Mouse (Mus musculus): Measurements from ENCODE around the gene Cdh1.

- TF ChIP-seq SIN3A (IDR thresholded peaks at IDR 0.05; ENCODE audit: low read length) = no peak
- TF ChIP-seq GATA1 (IDR thresholded peaks at IDR 0.05; ENCODE audit: low read depth, low read length) = no peak
- TF ChIP-seq CTCF (IDR thresholded peaks at IDR 0.05 in 2 of 3, conservative IDR thresholded peaks at IDR 0.05 in 1 of 3; ENCODE audit: control insufficient read depth in 1 of 3, insufficient read depth in 1 of 3, low read depth in 2 of 3, low read length in 3 of 3, poor library complexity in 1 of 3, severe bottlenecking in 1 of 3) = no peak
- TF ChIP-seq NRF1 (IDR thresholded peaks at IDR 0.05; ENCODE audit: insufficient read depth, low read depth, low read length, poor library complexity, severe bottlenecking) = no peak
- TF ChIP-seq POLR2AphosphoS2 (IDR thresholded peaks at IDR 0.05; ENCODE audit: low read length) = no peak
- TF ChIP-seq TBP (IDR thresholded peaks at IDR 0.05; ENCODE audit: low read depth, low read length) = no peak
- TF ChIP-seq NELFE (IDR thresholded peaks at IDR 0.05; ENCODE audit: low read depth, low read length) = no peak
- TF ChIP-seq ZMIZ1 (IDR thresholded peaks at IDR 0.05; ENCODE audit: low read depth, low read length) = no peak
- TF ChIP-seq MAX (IDR thresholded peaks at IDR 0.05; ENCODE audit: low read length) = no peak
- TF ChIP-seq CHD2 (IDR thresholded peaks at IDR 0.05; ENCODE audit: low read length) = no peak
- no peak for TF ChIP-seq POLR2A (IDR thresholded peaks at IDR 0.05; ENCODE audit: control insufficient read depth in 1 of 2, insufficient read depth in 1 of 2, low read depth in 1 of 2, low read length in 2 of 2, poor library complexity in 1 of 2)
- TF ChIP-seq TAL1 (IDR thresholded peaks at IDR 0.05; ENCODE audit: low read length) = no peak
- TF ChIP-seq POLR2AphosphoS5 (IDR thresholded peaks at IDR 0.05; ENCODE audit: borderline replicate concordance, low read depth, low read length) = no peak
These were observed 18.0 kb upstream of the Cdh1 start for GRCm38 (mm10) chr8:106584942-106585670.

All from MEL (cell line).